Mouse (Mus musculus) thymus, adult 18-20 months (tissue): Measurements from ENCODE around the gene Cherp.

Source experiments
- DNase-seq, 2 experiments: peaks; one replicate each; pipeline ENCODE4 v3.0.0; 2022; ENCODE audit warnings: mixed read lengths in 2 of 2

Gene Cherp

DNA sequence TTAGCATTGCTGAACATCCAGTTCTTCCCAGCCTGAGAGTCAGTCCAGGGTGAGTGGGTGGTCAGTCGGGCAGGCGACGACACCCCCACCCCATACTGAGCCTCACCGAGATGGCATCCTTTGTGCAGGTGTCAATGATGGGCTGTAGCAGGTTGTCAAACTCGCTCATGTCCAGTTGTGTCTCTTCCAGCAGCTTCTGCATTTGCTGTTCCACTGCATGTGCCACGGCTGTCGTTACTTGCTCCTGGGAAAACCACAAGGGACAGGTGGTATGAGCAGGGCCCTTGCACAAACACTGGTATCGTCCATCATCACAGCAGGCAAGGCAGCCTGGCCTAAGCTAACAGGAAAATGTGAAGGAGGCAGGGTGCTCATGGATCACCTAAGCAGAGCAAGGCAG, 5.0 kb downstream of the Cherp start:
- DNase-seq, result no peak

DNA sequence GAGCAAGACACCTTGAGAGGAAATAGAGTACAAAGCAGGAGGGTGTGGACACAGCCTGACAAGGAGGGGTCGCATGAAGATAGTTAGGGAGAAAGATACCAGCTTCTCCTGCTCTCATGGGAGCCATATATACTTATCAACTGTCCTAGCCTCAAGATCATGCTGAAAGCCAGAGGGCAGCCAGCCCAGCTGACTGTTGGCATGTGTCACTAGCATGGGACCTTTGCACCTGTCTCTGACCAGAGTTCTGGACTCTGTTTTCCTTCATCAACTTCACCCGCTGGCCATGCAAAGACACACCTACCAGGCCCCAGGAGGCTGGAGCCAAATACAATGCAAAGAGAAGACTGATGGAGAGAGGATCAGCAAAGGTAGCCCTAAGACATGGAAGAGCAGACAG, 5.8 kb downstream of the Cherp start:
- no peak for DNase-seq

DNA sequence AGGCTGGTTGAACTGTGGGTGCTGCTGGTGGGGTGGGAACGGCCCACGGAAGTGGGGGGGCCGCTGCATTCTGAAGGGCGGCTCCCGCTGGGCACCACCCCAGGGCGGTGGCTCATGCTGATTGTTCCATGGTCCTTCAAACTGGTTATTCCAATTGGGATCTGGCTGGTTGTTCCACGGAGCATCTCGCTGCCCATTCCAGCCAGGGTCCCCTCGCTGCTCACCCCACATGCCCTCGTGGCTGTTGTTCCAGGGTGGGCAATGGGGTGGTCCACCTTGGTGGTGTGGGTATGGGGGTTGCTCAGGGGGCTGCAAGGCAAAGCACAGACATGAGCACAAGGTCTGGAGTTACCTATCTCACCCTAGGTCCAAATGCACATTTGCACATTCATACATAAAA, 10.8 kb downstream of the Cherp start:
- no peak for DNase-seq

DNA sequence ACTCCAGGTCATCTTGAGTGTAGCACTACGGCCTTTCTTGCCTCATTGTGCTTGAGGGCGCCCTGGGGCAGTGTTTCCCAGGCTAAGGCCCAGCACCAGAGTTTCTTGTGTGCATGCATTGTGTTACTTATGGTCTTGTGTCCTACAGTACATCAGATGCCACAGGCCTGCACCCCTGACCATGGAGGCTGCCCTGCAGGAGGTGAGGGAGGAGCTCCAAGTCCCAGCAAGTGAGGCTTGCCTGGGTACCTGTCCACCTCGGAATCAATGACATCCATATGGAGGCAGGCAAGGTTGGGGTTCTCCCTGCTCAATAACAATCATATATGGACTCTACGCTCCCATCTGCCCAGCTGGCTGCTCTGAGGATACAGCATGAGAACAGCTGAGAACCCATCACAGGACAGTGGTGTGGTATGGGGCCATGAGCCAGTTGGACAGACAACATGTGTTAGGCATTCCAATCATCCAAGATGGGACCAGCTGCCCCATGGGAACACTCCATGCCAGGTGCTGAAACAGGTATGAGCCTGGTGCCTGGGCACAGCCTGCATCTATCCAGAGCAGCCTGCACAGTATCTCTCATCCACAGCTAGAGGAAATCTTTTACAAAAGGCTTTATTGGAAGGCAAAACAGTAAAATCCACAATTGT, 15.0 kb downstream of the Cherp start:
- DNase-seq, result no peak

DNA sequence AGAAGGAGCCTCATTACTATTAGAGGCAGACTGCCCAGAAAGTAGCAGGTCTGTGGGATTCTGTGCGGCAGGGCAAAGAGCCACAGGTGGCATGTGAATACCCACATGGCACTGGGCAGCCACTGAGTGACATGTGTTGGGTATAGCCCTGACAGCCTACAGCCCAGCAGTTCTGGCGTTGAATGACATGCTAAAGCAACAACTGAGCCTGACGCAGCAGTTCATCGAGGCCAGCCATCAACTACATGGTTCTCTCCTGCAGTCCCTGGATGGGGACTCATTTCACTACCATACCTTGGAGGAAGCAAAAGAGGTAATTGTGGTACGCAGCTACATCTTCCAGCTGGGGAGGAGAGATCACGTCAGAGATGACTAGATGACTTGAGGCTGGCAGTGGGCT, 16.6 kb downstream of the Cherp start:
- no peak for DNase-seq

DNA sequence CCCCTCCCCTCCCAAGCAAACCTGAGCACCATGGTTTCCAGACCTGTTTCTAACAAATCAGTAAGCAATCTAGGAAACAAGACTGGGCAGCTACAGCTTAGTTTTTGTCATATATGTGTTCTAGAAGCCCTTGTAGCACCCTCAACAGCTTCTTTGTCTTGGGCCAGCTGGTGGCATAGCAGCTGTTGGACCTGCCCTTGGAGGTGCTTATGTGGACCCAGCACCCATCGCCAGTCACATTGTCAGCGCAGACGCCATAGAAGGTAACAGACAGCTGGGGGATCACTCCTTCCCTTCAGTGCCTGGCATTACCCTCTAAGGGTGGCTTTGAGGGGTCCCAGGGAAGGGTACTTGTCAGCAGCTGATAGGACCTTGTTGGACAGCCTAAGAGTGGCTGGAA, 17.2 kb downstream of the Cherp start:
- DNase-seq, result no peak

DNA sequence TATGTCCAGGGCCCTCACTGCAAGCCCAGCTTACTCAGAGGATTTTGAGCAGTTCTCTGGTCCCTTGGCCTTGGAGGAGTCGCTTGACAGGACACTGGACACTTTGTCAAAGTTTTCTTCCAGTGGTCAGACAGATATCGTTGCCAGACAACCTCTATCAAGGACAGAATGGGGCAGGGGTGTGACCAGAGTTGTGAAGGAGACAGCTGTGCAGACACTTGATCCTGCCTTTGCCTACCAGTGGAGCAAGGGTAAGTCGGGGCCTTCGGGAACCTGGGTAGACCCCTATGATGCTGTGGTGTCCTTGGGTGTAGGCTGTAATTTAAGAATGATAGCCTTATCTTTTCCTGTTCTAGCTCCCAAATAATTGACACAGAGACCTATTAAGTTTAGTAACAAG, 19.7 kb downstream of the Cherp start:
- DNase-seq, result no peak

DNA sequence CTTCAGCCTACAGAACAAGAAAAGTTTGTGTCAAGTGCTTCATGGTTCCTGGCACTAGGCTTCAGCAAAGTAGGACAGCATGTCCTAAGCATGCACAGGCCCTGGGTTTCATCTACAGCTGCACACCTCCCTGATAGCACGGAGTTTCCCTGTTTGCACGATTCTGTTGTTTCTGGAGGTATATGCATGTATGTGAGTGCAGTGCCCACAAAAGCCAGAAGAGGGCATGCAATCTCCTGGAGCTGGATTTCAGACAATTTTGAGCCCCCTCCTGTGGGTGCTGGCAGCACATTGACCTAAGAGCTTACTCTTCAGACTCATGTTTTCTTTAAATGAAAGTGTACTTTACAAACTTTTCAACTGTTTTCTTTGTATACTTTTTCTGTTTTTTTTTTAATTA, 21.1 kb downstream of the Cherp start:
- no peak for DNase-seq

DNA sequence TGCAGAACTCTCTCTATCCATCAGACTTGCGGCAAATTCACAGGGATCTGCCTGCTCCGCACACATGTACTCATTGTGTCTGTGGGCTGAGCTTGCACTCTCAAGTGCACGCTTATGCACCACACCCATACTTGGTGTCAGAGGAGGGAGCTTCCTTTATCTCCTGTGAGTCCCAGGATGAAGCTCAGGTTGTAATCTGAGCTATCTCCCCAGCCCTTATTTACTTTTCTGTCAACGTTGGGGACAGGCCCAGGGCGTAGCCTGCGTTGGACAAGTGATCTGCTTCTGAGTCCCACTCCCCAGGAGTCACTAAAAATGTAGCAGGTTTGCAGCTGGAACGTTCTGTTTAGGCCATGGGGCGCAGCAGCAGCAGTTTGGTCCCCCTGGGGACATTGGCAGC, 23.5 kb downstream of the Cherp start:
- no peak for DNase-seq

DNA sequence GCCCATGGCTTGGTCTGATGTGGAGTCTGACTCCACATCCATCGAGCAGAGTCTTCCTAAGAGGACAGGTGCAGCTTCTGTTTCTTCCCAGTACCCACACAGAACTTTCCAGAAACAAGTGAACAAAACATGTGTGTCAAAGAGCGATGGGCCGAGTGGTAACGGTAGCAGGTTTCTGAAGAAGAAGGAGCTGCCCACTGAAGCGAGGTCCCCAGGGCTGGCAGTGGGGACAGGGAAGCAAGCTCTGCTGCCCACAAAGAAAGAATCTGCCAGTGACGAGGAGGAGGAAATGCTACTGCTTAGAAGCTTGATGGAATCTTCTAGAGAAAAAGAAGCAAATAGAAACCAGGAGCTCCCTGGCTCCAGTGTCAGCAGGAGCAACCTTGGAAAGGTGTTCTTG, 30.0 kb downstream of the Cherp start:
- no peak for DNase-seq

DNA sequence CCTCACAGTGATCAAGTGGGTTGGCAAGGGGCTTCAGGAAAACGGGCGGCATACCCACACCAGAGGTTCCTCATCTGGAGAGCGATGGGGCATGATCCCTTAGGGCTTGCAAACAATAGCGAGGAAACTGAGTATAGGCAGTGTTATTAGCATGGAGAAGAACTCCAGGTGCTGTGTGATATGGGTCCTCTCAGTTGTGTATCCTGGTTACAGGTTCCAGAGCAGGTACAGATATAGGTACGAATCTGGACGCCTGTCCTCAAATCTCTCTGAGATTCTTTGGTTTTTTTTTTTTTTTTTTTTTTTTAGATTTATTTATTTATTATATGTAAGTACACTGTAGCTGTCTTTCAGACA, 31.1 kb downstream of the Cherp start:
- no peak for DNase-seq

DNA sequence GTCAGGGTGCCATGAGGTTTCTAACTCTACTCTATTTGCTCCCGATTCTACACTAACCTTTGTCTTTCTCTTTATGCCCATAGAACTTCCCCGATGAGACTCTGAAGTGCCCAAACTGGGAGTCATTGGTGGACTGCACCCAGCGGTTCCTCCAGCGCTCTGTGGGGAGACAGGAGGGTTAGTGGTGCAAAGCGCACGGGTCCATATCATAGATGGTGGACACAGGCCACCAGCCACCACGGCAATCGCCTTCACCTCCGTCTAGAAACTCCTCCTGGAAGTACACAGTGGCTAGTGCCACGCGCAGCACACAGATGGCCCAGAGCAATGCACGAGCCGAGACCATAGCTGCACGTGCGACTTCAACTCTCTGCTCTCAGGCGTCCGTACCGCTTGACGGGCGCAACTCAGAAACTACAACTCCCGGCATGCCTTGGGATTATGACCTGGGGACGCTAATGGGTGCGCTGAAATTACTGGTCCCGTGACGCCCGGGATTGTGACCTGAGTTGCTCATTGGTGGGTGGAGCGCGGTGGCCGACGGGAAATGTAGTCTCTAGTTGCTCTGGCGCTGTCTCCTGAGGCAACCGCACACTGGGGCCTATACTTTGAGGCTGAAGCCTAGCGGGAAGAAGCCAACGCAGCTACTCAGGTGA, 31.6 kb downstream of the Cherp start, which contains the start of the genes Calr3 and 1700030K09Rik:
Gene Calr3, minus strand, starts transcription at position 533 of the 656 bp plus-strand sequence.
Gene 1700030K09Rik, plus strand, starts transcription at position 543 of the 656 bp plus-strand sequence.
- DNase-seq, result peak; percentile 97 to 98

DNA sequence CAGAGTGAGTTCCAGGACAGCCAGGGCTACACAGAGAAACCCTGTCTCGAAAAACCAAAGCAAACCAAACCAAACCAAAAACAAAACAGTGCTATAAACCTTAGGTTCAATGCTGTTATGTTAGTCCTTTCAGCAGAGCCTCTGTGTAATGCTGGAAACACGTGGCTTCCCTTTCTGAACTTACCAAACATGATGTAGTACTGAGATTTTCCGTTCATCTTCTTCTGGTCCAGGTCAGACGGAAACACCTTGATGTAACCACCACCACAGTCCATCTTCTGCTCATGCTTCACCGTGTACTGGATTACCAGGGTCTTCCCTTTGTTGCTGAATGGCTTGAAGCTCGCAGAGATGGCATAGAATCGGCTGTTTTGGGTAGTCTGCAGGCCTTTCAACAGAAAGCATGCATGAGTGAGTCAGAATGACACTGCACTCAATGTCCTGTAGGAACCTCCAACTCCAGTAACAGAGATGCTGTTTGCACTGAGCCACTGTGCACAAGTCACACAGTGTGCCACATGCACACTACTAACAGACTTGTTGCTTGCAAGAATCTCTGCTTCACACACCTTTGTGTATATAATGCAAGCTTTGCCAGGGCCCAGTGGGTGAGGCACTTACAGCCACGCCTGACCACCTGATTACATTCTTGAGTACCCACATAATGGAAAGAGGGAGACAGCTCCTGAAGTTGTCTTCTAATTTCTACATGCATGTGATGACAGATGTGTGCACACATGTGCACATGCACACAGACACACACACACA, 36.6 kb downstream of the Cherp start:
- DNase-seq, result no peak

DNA sequence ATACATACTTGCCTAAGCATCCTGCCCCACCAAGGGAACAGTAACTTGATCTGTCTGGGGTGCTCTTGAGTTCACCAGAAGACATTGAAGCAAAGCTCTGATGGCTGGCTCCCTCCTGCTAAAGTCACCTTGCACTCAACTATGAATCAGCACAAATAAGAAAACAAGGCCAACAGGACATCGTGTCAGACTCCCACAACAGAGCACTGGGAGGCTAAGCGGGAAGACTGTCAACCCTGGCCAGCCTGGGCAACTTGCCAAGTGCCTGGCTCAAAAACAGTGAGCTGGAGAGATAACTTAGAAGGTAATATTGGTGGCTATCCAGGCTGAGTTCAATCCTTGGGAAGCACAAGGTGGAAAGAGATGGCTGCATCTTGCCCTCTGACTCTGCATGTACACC, 40.1 kb downstream of the Cherp start:
- DNase-seq, result no peak

DNA sequence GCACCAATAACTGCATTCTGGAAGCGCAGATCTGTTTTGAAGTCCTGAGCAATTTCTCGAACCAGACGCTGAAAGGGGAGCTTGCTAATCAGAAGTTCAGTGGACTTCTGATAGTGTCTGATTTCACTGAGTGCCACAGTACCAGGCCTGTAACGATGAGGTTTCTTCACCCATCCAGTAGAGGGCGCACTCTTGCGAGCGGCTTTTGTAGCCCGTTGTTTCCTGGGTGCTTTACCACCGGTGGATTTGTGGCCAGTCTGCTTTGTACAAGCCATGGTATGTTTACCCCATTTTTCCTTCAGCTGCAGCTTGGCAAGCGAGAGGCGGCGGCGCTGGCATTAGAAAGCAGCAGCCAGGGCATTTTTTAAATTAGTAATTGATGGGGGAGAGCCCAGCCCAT, 45.4 kb downstream of the Cherp start:
- peak; percentile 13 to 31 for DNase-seq

DNA sequence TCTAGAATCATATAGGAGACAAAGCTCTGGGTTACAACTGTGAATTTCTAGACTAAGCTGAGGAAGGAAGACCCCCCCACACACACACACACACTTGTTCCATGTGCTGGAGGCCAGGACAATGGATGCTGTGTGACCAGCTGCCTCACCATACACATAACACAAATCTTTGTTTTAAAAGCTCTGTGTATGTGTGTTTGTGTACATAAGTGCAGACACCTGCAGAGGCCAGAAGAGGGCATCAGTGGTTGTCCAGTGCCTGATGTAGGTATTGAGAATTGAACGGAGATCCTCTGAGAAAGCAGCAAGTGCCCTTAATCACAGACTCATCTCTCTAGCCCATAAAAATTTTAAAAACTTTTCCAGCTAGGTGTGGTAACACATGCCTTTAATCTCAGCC, 52.1 kb downstream of the Cherp start:
- DNase-seq, result no peak

DNA sequence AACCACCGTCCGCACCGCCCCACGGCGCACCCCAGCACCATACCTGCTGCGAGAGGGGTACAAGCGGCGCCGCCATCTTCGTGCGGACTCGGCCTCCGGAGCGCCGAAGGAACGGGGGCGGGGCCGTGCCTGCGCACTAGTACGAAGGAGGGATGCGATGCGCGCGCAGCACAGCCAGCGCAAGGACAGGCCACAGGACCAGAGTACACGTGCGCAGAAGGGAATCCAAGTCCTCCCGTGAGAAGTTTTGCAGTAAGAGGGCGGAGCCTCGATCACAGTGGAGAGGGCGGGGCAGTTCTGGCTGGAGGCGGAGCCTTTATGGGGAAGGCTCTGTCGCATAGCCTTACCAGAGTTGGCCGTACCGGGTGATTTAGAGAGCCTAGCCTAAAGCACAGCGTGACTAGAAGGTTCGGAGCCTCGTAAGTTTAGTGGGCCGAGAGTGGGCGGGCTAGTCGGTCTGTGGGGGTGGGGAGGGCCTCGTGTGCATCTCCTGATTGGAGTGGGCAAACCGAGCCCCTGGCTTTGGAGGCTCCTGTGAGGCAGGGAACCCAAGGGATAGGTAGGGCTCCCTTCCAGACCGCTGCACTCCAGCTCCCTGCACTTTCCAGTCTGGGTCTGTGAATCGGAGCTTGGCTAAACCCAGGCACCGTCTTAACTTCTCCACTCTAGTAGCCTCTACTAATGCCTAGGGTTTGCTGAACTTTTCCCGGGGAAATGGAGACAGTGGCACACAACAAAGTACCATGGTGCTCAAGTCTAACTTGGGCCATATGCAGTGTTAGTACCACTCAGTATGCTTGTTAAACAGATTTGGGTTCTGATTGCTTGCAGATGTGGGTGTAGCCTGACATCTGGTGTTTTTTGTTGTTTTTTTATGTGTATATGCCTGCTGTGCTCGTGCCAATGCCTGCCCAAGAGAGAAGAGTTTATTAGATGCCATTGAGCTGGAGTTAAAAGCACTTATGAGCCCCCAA, 53.4 kb downstream of the Cherp start, which contains the start of gene Eps15l1:
Gene Eps15l1, minus strand, starts transcription at position 99 of the 974 bp plus-strand sequence.
- DNase-seq, result peak; percentile 99

DNA sequence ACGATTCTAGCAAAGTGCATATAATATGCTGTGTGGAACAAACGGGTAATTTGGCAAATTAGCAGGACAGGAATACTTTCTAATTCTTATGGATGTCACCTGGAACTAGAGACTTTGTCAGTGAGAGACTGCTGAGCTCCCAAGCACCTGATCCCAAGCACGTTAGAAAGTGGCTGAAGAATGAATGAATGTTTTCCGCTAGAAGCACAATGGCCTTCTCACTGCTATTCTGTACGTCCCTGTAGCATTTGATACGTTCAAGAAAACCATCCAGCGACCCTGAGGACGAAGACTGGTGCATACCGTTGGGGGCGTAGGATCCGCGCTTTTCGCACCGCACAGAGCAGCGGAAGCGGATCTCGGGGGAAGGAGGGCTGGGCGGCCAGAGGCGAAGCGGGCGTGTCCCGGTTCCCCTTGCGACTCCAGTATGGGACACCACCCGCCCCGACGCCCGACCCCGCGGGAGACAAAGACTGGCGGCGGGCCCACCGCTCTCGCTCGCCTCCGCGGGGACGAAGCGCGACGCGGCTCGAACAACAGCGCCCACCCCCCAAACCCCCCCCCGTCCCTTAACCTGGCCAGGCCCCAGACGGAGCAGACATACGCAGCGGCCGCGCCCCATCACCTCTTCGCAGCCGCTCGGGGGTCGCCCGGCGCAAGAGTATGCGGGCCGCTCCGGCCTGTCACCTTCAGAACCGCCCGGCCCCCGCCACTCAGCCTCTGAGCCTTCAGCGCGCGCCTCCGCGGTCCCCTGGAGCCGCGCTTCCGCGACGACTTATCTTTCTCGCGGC, 54.3 kb downstream of the Cherp start:
- DNase-seq, result peak; percentile 47 to 50

DNA sequence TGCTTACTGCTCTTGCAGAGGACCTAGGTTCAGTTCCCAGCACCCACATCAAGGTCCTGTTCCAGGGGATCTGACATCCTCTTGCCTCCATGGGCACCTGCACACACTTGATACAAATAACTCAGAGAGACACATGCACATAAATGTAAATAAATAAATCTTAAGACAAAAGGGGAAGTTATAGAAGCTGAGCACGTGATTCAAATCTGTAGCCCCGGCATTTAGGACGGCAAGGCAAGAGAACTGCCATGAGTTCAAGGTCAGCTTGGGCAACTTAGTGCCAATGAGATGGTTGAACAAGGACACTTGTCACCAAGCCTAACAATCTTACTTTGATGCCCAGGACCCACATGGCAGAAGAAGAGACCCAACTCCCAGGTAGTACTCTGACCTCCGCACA, 57.0 kb downstream of the Cherp start:
- no peak for DNase-seq

DNA sequence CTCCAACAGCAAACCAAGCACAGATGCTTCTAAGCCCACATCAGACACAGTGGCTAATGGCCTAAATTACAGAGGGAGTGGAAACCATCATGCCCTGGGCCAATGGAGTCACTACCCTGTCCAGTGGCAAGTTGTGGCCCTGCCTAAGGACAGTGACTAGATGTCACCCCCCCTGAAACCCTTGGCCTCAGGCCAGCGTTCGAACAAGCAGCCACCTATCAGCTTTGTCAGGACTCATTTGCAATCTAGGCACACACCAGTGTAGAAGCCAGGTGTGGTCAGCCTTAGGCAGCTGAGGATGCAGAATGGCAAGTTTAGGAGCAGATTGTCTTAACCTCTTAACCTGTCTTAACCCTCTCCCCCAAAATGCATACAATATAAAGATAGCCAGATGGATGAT, 59.8 kb downstream of the Cherp start:
- DNase-seq, result no peak

DNA sequence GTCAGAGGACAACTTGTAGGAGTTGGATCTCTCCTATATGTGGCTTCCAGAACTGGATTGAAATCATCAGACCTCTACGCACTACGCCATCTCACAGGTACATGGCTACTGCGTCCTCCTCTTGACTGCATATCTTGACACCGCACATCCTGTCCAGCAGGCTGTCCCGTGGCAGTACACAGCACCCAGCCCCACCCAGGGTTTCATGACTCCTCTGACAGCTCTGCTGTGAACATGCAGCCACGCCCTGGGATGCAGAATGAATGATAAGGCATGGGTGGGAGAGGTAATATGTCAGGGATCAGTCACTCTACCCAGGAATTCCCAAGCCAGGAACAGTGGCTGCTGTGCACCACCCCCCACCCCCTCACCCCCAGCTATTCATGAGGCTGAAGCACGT, 61.2 kb downstream of the Cherp start:
- no peak for DNase-seq
